Mouse (Mus musculus): ENCODE results near the gene Tmem263. TPM values are rescaled to one million over a fixed set of nuclear protein-coding genes. Genes with fewer than 3 reads are reported as not detected.

The Tmem263 gene
- polyA plus RNA-seq (2015; fragmentation: Nextera tagmentation; extraction: Ambion mirVana) = 70.8 and 75.8 TPM in 2 replicates

DNA sequence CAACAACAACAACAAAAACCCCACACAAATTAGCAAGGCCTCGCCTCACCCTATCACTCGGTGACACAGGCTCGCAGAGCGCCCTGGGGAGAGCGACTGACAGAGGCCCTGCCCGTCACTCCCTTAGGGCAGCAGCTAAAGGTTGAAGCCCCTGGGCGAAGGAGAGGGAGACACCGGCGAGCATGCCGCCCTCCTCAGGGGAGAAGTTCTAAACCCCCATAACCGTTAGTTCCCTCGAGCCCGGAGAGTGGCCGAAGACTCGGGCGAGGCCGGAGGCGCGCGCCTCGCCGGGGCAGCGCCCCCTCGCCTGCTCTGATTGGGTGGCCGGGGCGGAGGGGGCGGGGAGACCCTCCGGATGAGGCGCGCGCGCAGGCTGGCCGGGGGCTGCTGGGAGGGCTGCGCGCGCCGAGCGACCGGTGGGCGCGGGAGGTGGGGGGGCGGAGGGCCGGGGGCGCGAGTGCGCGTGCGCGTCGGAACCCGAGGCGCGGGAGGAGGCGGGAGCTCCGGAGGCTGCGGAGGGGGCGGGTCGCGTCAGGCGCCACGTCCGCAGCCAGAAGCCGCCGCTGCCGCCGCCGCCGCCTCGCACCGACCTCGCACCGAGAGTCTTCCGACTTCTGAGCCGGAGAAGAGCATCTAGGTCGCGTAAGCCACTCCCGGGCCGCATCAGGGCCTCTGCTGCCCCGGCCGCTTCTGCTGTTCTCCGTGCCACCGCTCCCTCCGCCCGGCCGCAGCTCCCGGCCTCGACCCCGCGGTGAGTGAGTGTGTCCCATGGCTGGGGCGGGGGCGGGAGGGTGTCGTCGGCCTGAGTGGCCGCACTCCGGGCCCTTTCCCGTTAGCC is at the start of gene Tmem263, which contains the start of gene Fhl4:
Tmem263 (plus strand) TSS at position 381 of the 838 bp plus-strand sequence.
Fhl4 (minus strand) TSS at position 249 of the 838 bp plus-strand sequence.
- 0% methylated on average over 56 of the region's 96 CpGs for WGBS
- ATAC-seq (ENCODE audit: low FRiP score, low TSS enrichment) = peak; percentile 97
- Histone ChIP-seq H3K27me3 (ENCODE audit: insufficient read depth, low read length) (no peaks in the 10 kb centered on the region), H3K27ac (ENCODE audit: low read length) (peak within 1 kb of the TSS; percentile 84), H3K4me1 (ENCODE audit: insufficient read depth, low read length) (peaks cover 19% of the 10 kb centered on the region), H3K4me2 (replicated peaks; ENCODE audit: low read depth, low read length) (peak within 1 kb of the TSS; percentile 85), H3K9ac (replicated peaks; ENCODE audit: low read length) (peak within 1 kb of the TSS; percentile 96), H3K4me3 (ENCODE audit: low read length) (peak within 1 kb of the TSS; percentile 100), H3K36me3 (ENCODE audit: insufficient read depth, low read length) (no peaks in the 10 kb centered on the region), H3K9me3 (ENCODE audit: low read length) (no peaks in the 10 kb centered on the region)

DNA sequence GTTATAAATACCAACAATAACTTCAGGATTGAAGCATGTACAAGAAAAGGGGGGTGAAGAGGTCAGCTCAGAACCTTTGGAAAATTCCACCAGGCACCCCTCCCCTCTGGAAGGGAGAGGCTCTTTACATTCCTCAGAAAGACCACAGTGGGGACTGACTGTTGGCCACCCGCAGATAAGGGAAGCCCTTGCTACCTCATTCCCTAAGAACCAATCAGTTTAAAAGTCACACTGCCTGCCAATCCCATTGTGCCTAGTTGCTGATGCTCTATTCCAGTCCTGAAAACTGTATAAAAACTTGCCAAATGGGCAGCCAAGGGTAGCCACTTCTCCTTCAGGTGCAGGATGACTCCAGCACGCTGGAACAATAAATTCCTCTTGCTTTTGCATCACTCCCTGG is 47.6 kb upstream of the Tmem263 start:
- H3K4me3 ChIP-seq (ENCODE audit: low read length) = no peak overlapping the region
- no peak overlapping the region for H3K9ac ChIP-seq (replicated peaks; ENCODE audit: low read length)
- no peaks in the 10 kb centered on the region for H3K27me3 ChIP-seq (ENCODE audit: insufficient read depth, low read length)
- ATAC-seq (ENCODE audit: low FRiP score, low TSS enrichment) = no peak
- H3K27ac ChIP-seq (ENCODE audit: low read length) = no peak overlapping the region
- no peaks in the 10 kb centered on the region for H3K36me3 ChIP-seq (ENCODE audit: insufficient read depth, low read length)
- H3K4me2 ChIP-seq (replicated peaks; ENCODE audit: low read depth, low read length) = no peak overlapping the region
- no peaks in the 10 kb centered on the region for H3K4me1 ChIP-seq (ENCODE audit: insufficient read depth, low read length)
- 84% methylated on average over 2 of the region's 2 CpGs for WGBS
- H3K9me3 ChIP-seq (ENCODE audit: low read length) = 0 out of 2 replicates have a peak, but pooled peaks cover 4% of the 10 kb centered on the region

DNA sequence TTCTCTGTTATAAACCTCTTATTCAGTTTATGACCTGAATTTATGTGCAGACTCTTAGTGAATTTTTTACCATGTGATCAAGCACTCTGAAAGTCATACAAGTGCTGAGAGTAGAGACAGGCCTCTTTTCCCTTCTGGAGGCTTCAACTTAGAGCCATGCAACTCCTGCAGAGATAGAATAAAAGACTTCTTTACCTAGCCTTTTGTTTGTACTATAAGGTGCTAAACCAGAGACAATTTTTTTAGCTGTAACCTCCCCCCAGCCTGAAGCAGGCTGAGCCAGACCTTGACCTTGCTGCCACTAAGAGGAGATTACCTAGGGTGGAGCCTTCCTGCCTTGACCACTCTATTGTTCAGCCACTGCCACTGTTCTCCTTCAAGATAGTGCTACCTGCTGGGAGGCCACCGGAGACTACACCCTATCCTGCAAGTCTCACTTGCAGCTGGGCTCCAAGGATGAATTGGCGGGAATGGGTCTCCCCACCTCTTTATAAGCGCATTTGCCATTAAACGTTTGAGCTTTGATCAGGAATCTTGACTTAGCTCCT is 30.7 kb upstream of the Tmem263 start:
- no peaks in the 10 kb centered on the region for H3K9me3 ChIP-seq (ENCODE audit: low read length)
- no peaks in the 10 kb centered on the region for H3K36me3 ChIP-seq (ENCODE audit: insufficient read depth, low read length)
- H3K9ac ChIP-seq (replicated peaks; ENCODE audit: low read length) = no peak overlapping the region
- 63% methylated on average over 4 of the region's 4 CpGs for WGBS
- H3K27me3 ChIP-seq (ENCODE audit: insufficient read depth, low read length) = no peaks in the 10 kb centered on the region
- H3K4me1 ChIP-seq (ENCODE audit: insufficient read depth, low read length) = no peaks in the 10 kb centered on the region
- no peak overlapping the region for H3K4me2 ChIP-seq (replicated peaks; ENCODE audit: low read depth, low read length)
- no peak overlapping the region for H3K27ac ChIP-seq (ENCODE audit: low read length)
- no peak overlapping the region for H3K4me3 ChIP-seq (ENCODE audit: low read length)
- no peak for ATAC-seq (ENCODE audit: low FRiP score, low TSS enrichment)

DNA sequence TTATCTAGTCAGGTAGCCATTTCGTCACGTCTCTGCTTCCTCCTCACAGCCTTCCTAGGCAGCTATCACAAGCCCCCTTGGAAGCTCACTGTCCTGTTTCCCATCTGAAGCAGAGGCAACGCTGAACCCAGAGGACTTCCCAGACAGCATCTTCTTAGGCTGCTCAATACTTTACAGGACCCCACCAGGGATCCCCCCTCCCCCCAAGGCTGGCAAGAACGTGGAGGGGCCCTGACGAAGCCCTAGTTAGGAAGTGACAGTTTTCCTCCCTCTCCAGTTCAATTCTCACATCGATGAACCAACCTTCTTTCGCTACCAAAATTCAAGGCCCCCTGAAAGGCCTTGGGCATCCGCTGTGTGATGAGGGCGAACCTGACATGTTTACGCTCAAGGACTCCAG is 586 bp upstream of the Tmem263 start:
- 2% methylated on average over 10 of the region's 10 CpGs for WGBS
- Histone ChIP-seq H3K9ac (replicated peaks; ENCODE audit: low read length) (peak overlapping the region; percentile 96), H3K9me3 (ENCODE audit: low read length) (no peaks in the 10 kb centered on the region), H3K27me3 (ENCODE audit: insufficient read depth, low read length) (no peaks in the 10 kb centered on the region), H3K4me1 (ENCODE audit: insufficient read depth, low read length) (peaks cover 19% of the 10 kb centered on the region), H3K4me3 (ENCODE audit: low read length) (peak overlapping the region; percentile 100), H3K36me3 (ENCODE audit: insufficient read depth, low read length) (no peaks in the 10 kb centered on the region), H3K4me2 (replicated peaks; ENCODE audit: low read depth, low read length) (peak overlapping the region; percentile 85), H3K27ac (ENCODE audit: low read length) (peak overlapping the region; percentile 45)
- ATAC-seq (ENCODE audit: low FRiP score, low TSS enrichment) = peak; percentile 52

DNA sequence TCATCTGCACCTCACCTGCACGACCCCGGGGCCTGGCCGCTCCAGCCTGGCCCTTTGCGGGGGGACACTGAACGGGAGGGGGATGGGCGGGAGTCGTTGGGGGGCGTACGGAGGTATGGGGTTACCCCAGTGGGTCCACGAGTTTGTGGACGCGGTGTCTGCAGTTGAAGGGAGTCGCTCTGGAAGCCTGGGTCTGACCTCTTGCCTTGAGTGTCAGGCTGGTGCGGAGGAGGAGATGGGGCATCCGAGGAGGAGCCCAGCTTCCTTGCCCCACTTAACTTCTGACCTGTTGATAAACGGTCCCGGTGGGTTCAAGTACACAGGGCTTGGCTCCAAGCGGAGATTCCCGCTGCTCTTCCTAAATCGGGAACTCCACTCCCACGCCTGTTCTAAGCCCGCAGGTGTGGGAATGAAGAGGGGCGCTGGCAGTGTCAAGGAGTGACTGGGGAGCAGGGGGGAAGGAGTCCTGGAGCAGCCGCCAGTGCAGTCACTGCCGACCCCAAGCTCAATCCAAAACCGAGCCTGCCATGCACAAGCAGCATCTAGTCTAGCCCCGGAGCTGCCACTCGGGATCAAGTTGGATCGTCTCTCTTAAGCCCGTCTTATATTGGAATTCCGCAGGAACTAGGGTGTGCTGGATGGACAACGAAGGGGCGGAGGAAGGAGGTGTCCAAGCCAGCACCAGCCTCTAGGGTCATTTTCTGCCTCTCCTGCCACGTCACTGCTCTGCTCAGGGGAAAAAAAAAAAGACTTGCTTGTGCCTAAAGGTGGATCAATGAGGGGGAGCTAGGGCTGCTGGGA is 858 bp downstream of the Tmem263 start:
- Histone ChIP-seq H3K4me2 (replicated peaks; ENCODE audit: low read depth, low read length) (peak overlapping the region; percentile 85), H3K4me1 (ENCODE audit: insufficient read depth, low read length) (peaks cover 19% of the 10 kb centered on the region), H3K4me3 (ENCODE audit: low read length) (peak overlapping the region; percentile 100), H3K27me3 (ENCODE audit: insufficient read depth, low read length) (no peaks in the 10 kb centered on the region), H3K27ac (ENCODE audit: low read length) (peak overlapping the region; percentile 84), H3K36me3 (ENCODE audit: insufficient read depth, low read length) (no peaks in the 10 kb centered on the region), H3K9ac (replicated peaks; ENCODE audit: low read length) (peak overlapping the region; percentile 96), H3K9me3 (ENCODE audit: low read length) (no peaks in the 10 kb centered on the region)
- WGBS = 1% methylated on average over 33 of the region's 34 CpGs
- peak; percentile 50 for ATAC-seq (ENCODE audit: low FRiP score, low TSS enrichment)

DNA sequence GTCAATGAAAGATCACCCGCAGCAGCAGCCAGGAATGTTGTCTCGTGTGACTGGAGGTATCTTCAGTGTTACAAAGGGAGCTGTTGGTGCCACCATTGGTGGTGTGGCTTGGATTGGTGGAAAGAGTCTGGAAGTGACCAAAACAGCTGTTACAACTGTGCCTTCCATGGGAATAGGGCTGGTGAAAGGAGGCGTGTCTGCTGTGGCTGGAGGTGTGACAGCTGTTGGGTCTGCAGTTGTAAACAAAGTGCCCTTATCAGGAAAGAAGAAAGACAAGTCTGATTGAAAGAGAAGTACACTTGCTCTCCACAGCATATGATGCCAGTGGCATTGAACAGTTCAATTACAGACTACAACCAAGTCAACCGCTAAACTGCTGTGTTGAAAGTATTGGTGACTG is 12.0 kb downstream of the Tmem263 start:
- no peaks in the 10 kb centered on the region for H3K27me3 ChIP-seq (ENCODE audit: insufficient read depth, low read length)
- 84% methylated on average over 4 of the region's 4 CpGs for WGBS
- H3K4me3 ChIP-seq (ENCODE audit: low read length) = no peak overlapping the region
- no peak for ATAC-seq (ENCODE audit: low FRiP score, low TSS enrichment)
- H3K4me1 ChIP-seq (ENCODE audit: insufficient read depth, low read length) = no peaks in the 10 kb centered on the region
- peaks cover 9% of the 10 kb centered on the region for H3K36me3 ChIP-seq (ENCODE audit: insufficient read depth, low read length)
- no peak overlapping the region for H3K9ac ChIP-seq (replicated peaks; ENCODE audit: low read length)
- H3K9me3 ChIP-seq (ENCODE audit: low read length) = no peaks in the 10 kb centered on the region
- H3K27ac ChIP-seq (ENCODE audit: low read length) = no peak overlapping the region
- H3K4me2 ChIP-seq (replicated peaks; ENCODE audit: low read depth, low read length) = no peak overlapping the region

DNA sequence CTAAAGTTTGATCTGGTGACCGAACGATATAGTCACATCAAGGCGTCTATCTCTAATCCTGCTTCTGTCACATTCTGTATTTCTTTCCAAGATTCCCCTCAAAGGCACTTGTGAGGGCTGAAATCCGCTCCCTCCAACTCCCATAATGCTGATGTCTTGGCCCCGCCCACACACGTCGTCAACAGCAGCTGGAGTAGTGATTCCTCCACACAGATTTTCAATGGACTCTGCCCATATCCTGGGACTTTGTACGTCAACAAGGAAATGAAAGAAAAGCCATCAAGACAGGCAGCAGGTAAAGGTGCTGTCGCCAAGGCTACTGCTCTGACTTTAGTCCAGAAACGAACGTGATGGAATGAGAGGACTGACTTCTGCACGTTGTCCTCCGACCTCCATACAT is 22.8 kb downstream of the Tmem263 start:
- 89% methylated on average over 13 of the region's 13 CpGs for WGBS
- Histone ChIP-seq H3K4me3 (ENCODE audit: low read length) (no peak overlapping the region), H3K4me2 (replicated peaks; ENCODE audit: low read depth, low read length) (no peak overlapping the region), H3K4me1 (ENCODE audit: insufficient read depth, low read length) (peaks cover 11% of the 10 kb centered on the region), H3K27ac (ENCODE audit: low read length) (no peak overlapping the region), H3K9ac (replicated peaks; ENCODE audit: low read length) (no peak overlapping the region), H3K9me3 (ENCODE audit: low read length) (no peaks in the 10 kb centered on the region), H3K36me3 (ENCODE audit: insufficient read depth, low read length) (peaks cover 19% of the 10 kb centered on the region; the same call in 1 of the 2 replicates), H3K27me3 (ENCODE audit: insufficient read depth, low read length) (no peaks in the 10 kb centered on the region)
- no peak for ATAC-seq (ENCODE audit: low FRiP score, low TSS enrichment)

DNA sequence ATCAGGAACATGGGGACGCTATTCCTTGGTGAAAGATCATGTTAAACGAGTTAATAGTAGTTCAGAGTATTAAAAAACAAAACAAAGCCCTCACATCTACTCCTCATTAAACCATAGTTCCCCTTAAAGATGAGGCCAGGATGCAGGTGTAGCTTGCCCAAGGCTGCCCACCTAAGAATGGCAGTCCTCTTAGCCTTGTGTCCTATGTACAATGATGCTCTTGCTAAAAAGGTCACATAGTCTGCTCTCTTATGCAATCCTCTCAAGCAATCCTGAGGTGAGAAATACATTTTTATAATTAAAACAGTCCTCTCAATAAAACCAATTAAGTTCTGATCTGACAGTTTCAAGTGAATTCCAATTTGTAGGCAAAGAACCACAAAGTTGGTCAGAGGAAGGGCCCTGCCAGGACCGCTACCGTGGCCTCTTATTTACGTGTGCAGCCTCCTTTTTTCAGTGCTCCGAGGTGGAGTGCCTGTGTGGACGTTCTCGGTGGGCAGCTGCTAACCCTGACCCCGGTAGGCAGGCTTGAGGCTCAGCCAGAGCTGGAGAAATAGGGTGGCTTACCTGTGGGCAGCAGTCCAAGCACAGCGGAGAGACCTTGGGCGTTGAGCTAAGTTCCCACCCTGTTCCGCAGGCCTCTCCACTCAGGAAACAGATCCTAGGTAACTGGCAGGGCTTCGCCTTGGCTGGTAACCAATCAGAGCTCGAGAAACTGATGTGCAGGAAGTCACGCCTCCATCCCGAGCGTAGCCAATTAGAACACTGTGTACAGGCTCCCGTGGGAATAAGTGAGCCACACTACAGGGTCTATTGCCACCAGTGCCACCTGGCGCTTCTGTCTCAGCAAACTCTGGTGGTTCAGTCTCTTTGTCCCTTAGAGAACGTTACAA is 25.2 kb downstream of the Tmem263 start, which contains the start of gene Mterf2:
Mterf2 (minus strand) TSS at position 633 of the 893 bp plus-strand sequence.
- Histone ChIP-seq H3K4me1 (ENCODE audit: insufficient read depth, low read length) (peaks cover 11% of the 10 kb centered on the region), H3K9me3 (ENCODE audit: low read length) (no peaks in the 10 kb centered on the region), H3K27me3 (ENCODE audit: insufficient read depth, low read length) (no peaks in the 10 kb centered on the region), H3K4me3 (ENCODE audit: low read length) (peak within 1 kb of the TSS; percentile 78), H3K27ac (ENCODE audit: low read length) (peak within 1 kb of the TSS; percentile 51), H3K36me3 (ENCODE audit: insufficient read depth, low read length) (0 out of 2 replicates have a peak, but pooled peaks cover 5% of the 10 kb centered on the region), H3K9ac (replicated peaks; ENCODE audit: low read length) (peak within 1 kb of the TSS; percentile 88), H3K4me2 (replicated peaks; ENCODE audit: low read depth, low read length) (peak within 1 kb of the TSS; percentile 66)
- peak; percentile 100 for ATAC-seq (ENCODE audit: low FRiP score, low TSS enrichment)
- 8% methylated on average over 20 of the region's 20 CpGs for WGBS

DNA sequence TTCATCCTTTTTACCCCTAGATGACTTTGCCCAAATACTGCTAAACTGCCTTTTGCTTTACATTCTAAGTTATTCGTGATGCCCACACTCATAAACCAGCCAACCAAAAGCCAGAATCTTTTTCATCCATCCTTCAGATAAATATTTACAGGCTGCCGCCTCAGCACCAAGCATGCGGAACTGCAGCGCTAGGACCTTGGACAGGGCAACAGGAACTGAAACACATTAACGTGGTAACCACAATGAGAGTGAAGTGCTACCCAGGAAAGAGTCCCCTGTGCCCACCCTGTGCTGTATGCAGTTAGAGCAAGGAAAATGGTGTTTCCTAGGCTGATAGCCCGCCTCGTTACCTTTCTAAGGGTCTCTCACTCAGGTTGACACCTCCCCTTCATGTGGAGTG is 26.0 kb downstream of the Tmem263 start:
- ATAC-seq (ENCODE audit: low FRiP score, low TSS enrichment) = peak; percentile 80
- Histone ChIP-seq H3K27me3 (ENCODE audit: insufficient read depth, low read length) (no peaks in the 10 kb centered on the region), H3K9me3 (ENCODE audit: low read length) (no peaks in the 10 kb centered on the region), H3K27ac (ENCODE audit: low read length) (peak overlapping the region; percentile 51; the same call in 1 of the 2 replicates), H3K9ac (replicated peaks; ENCODE audit: low read length) (peak overlapping the region; percentile 24; the same call in 1 of the 2 replicates), H3K4me1 (ENCODE audit: insufficient read depth, low read length) (peaks cover 11% of the 10 kb centered on the region), H3K4me3 (ENCODE audit: low read length) (peak overlapping the region; percentile 78), H3K36me3 (ENCODE audit: insufficient read depth, low read length) (0 out of 2 replicates have a peak, but pooled peaks cover 7% of the 10 kb centered on the region), H3K4me2 (replicated peaks; ENCODE audit: low read depth, low read length) (peak overlapping the region; percentile 66)
- 16% methylated on average over 7 of the region's 7 CpGs for WGBS

All from kidney, embryonic 16.5 days (tissue).